Mouse (Mus musculus): ENCODE results near the gene Phf21a. TPM values are rescaled to one million over a fixed set of nuclear protein-coding genes. Genes with fewer than 3 reads are reported as not detected.
A peak's percentile ranks its signal among the peaks of the same experiment; 100 is the strongest.

The Phf21a gene
- polyA plus RNA-seq (2012; rRNA removed), result 77.6 and 104 TPM in 2 replicates

- no peak for TF ChIP-seq POLR2A (IDR thresholded peaks at IDR 0.05; ENCODE audit: borderline replicate concordance, extremely low read depth, insufficient read depth, insufficient read length, poor library complexity, severe bottlenecking)
- no peak for TF ChIP-seq CTCF (IDR thresholded peaks at IDR 0.05; ENCODE audit: borderline replicate concordance, extremely low read depth, insufficient read depth, insufficient read length)
- DNase-seq (ENCODE audit: low read depth), result no peak
Observed at GRCm38 (mm10) chr2:92092817-92093216, at the start of gene Phf21a. TSS of gene Phf21a (plus strand) at chr2:92093117.

- TF ChIP-seq POLR2A (IDR thresholded peaks at IDR 0.05; ENCODE audit: borderline replicate concordance, extremely low read depth, insufficient read depth, insufficient read length, poor library complexity, severe bottlenecking) (no peak), CTCF (IDR thresholded peaks at IDR 0.05; ENCODE audit: borderline replicate concordance, extremely low read depth, insufficient read depth, insufficient read length) (no peak)
- DNase-seq (ENCODE audit: low read depth), result peak; percentile 41
Observed at GRCm38 (mm10) chr2:92043285-92043684, 49.6 kb upstream of the Phf21a start.

GRCm38 (mm10) chr2:92047601-92048000 lies 45.3 kb upstream of the Phf21a start:
- DNase-seq (ENCODE audit: low read depth), result no peak
- no peak for TF ChIP-seq CTCF (IDR thresholded peaks at IDR 0.05; ENCODE audit: borderline replicate concordance, extremely low read depth, insufficient read depth, insufficient read length)
- no peak for TF ChIP-seq POLR2A (IDR thresholded peaks at IDR 0.05; ENCODE audit: borderline replicate concordance, extremely low read depth, insufficient read depth, insufficient read length, poor library complexity, severe bottlenecking)

- no peak for DNase-seq (ENCODE audit: low read depth)
- TF ChIP-seq POLR2A (IDR thresholded peaks at IDR 0.05; ENCODE audit: borderline replicate concordance, extremely low read depth, insufficient read depth, insufficient read length, poor library complexity, severe bottlenecking), result no peak
- no peak for TF ChIP-seq CTCF (IDR thresholded peaks at IDR 0.05; ENCODE audit: borderline replicate concordance, extremely low read depth, insufficient read depth, insufficient read length)
Observed at GRCm38 (mm10) chr2:92048034-92048690, 44.8 kb upstream of the Phf21a start.

GRCm38 (mm10) chr2:92052188-92052587 lies 40.7 kb upstream of the Phf21a start:
- DNase-seq (ENCODE audit: low read depth), result no peak
- TF ChIP-seq POLR2A (IDR thresholded peaks at IDR 0.05; ENCODE audit: borderline replicate concordance, extremely low read depth, insufficient read depth, insufficient read length, poor library complexity, severe bottlenecking) (no peak), CTCF (IDR thresholded peaks at IDR 0.05; ENCODE audit: borderline replicate concordance, extremely low read depth, insufficient read depth, insufficient read length) (no peak)

- TF ChIP-seq POLR2A (IDR thresholded peaks at IDR 0.05; ENCODE audit: borderline replicate concordance, extremely low read depth, insufficient read depth, insufficient read length, poor library complexity, severe bottlenecking) (no peak), CTCF (IDR thresholded peaks at IDR 0.05; ENCODE audit: borderline replicate concordance, extremely low read depth, insufficient read depth, insufficient read length) (no peak)
- peak; percentile 32 for DNase-seq (ENCODE audit: low read depth)
Observed at GRCm38 (mm10) chr2:92052754-92053153, 40.2 kb upstream of the Phf21a start.

GRCm38 (mm10) chr2:92055101-92055813 lies 37.7 kb upstream of the Phf21a start:
- peak; percentile 94 for DNase-seq (ENCODE audit: low read depth)
- TF ChIP-seq POLR2A (IDR thresholded peaks at IDR 0.05; ENCODE audit: borderline replicate concordance, extremely low read depth, insufficient read depth, insufficient read length, poor library complexity, severe bottlenecking), result peak; percentile 22; the same call in 1 of the 2 replicates
- TF ChIP-seq CTCF (IDR thresholded peaks at IDR 0.05; ENCODE audit: borderline replicate concordance, extremely low read depth, insufficient read depth, insufficient read length), result no peak

- TF ChIP-seq POLR2A (IDR thresholded peaks at IDR 0.05; ENCODE audit: borderline replicate concordance, extremely low read depth, insufficient read depth, insufficient read length, poor library complexity, severe bottlenecking), result no peak
- TF ChIP-seq CTCF (IDR thresholded peaks at IDR 0.05; ENCODE audit: borderline replicate concordance, extremely low read depth, insufficient read depth, insufficient read length), result peak; percentile 68
Observed at GRCm38 (mm10) chr2:92055831-92056236, 37.1 kb upstream of the Phf21a start.

GRCm38 (mm10) chr2:92056760-92057159 lies 36.2 kb upstream of the Phf21a start:
- no peak for TF ChIP-seq POLR2A (IDR thresholded peaks at IDR 0.05; ENCODE audit: borderline replicate concordance, extremely low read depth, insufficient read depth, insufficient read length, poor library complexity, severe bottlenecking)
- TF ChIP-seq CTCF (IDR thresholded peaks at IDR 0.05; ENCODE audit: borderline replicate concordance, extremely low read depth, insufficient read depth, insufficient read length), result no peak
- DNase-seq (ENCODE audit: low read depth), result no peak

More at GRCm38 (mm10) chr2:92055831-92056236, 37.1 kb upstream of the Phf21a start:
- peak; percentile 73 for DNase-seq (ENCODE audit: low read depth)

GRCm38 (mm10) chr2:92058469-92058868 lies 34.4 kb upstream of the Phf21a start:
- peak; percentile 91 for DNase-seq (ENCODE audit: low read depth)
- TF ChIP-seq POLR2A (IDR thresholded peaks at IDR 0.05; ENCODE audit: borderline replicate concordance, extremely low read depth, insufficient read depth, insufficient read length, poor library complexity, severe bottlenecking) (no peak), CTCF (IDR thresholded peaks at IDR 0.05; ENCODE audit: borderline replicate concordance, extremely low read depth, insufficient read depth, insufficient read length) (peak; percentile 99)

- TF ChIP-seq CTCF (IDR thresholded peaks at IDR 0.05; ENCODE audit: borderline replicate concordance, extremely low read depth, insufficient read depth, insufficient read length) (no peak), POLR2A (IDR thresholded peaks at IDR 0.05; ENCODE audit: borderline replicate concordance, extremely low read depth, insufficient read depth, insufficient read length, poor library complexity, severe bottlenecking) (no peak)
- DNase-seq (ENCODE audit: low read depth), result no peak
Observed at GRCm38 (mm10) chr2:92058936-92059335, 34.0 kb upstream of the Phf21a start.
